Mouse (Mus musculus) adrenal gland, postnatal 14 days (tissue): ENCODE results near the gene Olfr1425. TPM values are rescaled to one million over a fixed set of nuclear protein-coding genes. Genes with fewer than 3 reads are reported as not detected.
"Not testable (repeated sequence)": the region's sequence is repeated elsewhere in the genome, so short reads cannot be mapped to it uniquely, and the experiment has no call there.

Source experiments
- DNase-seq: peaks from one replicate; pipeline ENCODE4 v3.0.0; 2021; ENCODE audit warnings: mixed read lengths
- long read RNA-seq, 2 experiments: library from polyadenylated mRNA; stranded (forward); transcript quantifications; one replicate each; pipeline ENCODE4 v2.0.0; 2021
- total RNA-seq: library from RNA; stranded (reverse); gene quantifications from 2 replicates; pipeline ENCODE4 v1.2.3, GENCODE M21; 2021

The Olfr1425 gene
- not detected in 2 replicates for total RNA-seq
- long read RNA-seq, experiment 1: 0 reads
- long read RNA-seq, experiment 2: 0 reads

DNA sequence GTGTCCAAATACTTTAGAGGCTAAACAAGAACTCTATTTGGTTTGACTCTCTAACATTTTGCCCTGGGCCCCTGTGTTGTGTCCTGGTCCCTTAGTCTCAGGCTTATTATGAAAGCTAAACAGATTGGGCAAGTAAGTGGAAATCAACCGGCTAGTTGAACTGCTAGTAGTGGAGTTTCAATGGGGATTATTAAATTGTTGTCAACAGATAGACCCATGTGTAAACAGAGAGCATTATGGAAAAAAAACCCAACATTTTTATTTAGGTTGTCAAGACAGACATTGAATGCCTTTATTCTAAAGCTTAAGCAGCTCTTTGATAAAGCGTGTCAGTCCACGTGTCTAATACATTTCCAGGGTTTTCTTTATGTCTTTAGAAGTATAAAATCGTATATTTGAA lies at the start of gene Olfr1425:
Olfr1425 (minus strand) TSS at position 101 of the 400 bp plus-strand sequence.
- not testable (repeated sequence) for DNase-seq

GRCm38 (mm10) chr19:12123103-12123502 lies 45.6 kb upstream of the Olfr1425 start, which contains the start of gene Olfr76:
TSS of gene Olfr76 (minus strand) at chr19:12123203.
- DNase-seq: no peak

DNA sequence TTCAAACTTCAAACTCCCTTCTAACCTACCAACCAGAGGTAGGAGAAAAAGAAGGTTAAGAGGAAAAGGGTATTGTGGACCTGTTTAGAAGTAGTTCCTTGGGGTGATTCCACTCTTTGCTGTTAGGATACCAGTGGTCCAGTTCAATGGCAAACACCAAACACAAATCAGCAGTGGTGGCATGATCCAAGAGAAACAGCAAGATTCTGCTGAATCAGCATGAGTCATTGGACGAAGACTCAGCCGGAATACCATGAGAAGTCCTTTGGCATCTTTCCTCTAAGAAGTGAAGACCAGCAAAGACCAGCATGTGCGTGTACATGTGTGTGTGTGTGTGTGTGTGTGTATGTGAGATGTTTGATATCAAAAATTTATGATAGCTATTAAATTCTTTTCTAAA lies 38.9 kb upstream of the Olfr1425 start:
- no peak for DNase-seq

DNA sequence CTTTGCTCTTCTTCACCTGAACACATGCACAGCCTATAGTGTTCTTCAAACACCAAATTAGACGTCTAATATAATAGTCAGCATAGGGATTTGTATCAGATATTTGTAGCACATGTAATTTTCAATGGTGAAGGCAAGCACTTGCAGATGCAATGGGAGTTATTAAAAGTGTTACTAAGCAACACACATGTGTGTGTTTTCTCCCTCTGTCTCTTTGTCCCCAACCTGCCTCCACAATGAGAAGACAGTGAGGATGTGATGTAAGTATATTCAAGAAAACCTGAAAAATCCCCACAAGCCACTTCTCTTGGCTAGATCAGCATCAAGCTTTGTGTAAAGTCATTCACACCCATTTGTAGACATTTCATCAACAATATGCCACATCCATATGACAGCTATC lies 38.3 kb upstream of the Olfr1425 start, which contains the start of gene Olfr1428:
Olfr1428 (minus strand) TSS at position 101 of the 400 bp plus-strand sequence.
- no peak for DNase-seq

DNA sequence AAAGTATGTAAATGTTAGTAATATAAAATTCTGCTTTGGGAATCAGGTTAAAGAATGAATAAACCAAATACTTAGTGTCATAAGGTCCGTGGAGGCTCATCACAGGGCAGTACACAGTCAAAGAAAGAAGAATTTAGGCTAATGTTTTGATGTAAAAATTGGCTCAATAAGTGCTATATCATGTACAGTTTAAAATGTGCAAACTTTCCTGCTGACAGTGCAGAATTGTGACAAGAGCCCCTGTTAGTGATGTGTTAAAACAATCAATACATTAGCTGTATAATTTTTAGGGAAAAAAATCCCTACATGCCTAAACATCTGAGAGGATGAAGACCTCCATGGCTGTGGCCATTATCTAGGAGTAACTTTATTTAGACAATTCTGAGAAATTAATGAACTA lies 36.3 kb upstream of the Olfr1425 start:
- DNase-seq: no peak

- DNase-seq: no peak
Observed at GRCm38 (mm10) chr19:12104541-12104940, 27.0 kb upstream of the Olfr1425 start.

GRCm38 (mm10) chr19:12103234-12103633 lies 25.7 kb upstream of the Olfr1425 start, which contains the start of gene Olfr1427:
TSS of gene Olfr1427 (minus strand) at chr19:12103334.
- no peak for DNase-seq

GRCm38 (mm10) chr19:12091913-12092312 lies 14.4 kb upstream of the Olfr1425 start, which contains the start of gene Olfr1426:
TSS of gene Olfr1426 (minus strand) at chr19:12092013.
- DNase-seq: no peak

- DNase-seq: not testable (repeated sequence)
Observed at GRCm38 (mm10) chr19:12069546-12069945, 8.0 kb downstream of the Olfr1425 start.

GRCm38 (mm10) chr19:12067806-12068205 lies 9.7 kb downstream of the Olfr1425 start:
- not testable (repeated sequence) for DNase-seq

DNA sequence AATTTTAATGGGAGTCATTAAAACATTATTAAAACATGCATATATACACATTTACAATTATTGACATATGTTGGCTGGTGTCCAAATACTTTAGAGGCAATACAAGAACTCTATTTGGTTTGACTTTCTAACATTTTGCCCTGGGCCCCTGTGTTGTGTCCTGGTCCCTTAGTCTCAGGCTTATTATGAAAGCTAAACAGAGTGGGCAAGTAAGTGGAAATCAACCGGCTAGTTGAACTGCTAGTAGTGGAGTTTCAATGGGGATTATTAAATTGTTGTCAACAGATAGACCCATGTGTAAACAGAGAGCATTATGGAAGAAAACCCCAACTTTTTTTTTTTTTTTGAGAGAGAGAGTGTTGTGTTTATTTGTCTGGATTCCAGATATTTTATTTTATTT lies 14.9 kb downstream of the Olfr1425 start, which contains the start of gene Olfr1424:
Olfr1424 (minus strand) TSS at position 101 of the 400 bp plus-strand sequence.
- DNase-seq: not testable (repeated sequence)

- DNase-seq: no peak
Observed at GRCm38 (mm10) chr19:12043163-12043562, 34.4 kb downstream of the Olfr1425 start.

DNA sequence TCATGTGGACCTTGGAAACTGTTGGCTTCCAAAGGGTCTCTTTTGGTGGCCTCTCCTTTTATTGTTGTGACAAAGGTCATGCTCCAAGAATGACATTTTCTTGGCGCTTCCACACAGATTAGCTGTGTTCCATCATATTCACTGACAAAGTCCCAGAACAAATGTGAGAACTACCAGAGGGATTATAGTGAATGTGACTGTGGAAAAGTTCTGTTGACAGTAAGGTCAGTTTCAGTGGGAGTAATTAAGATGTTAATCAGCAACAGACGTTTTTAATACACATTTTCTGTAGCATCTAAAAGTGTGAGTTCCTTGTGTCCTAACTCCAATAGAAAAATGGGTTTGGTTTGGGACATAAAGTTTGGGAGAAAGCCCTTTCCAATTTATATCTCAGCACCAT lies 36.3 kb downstream of the Olfr1425 start, which contains the start of gene Olfr1423:
Olfr1423 (minus strand) TSS at position 101 of the 400 bp plus-strand sequence.
- DNase-seq: no peak

- DNase-seq: no peak
Observed at GRCm38 (mm10) chr19:12037727-12038126, 39.8 kb downstream of the Olfr1425 start.

DNA sequence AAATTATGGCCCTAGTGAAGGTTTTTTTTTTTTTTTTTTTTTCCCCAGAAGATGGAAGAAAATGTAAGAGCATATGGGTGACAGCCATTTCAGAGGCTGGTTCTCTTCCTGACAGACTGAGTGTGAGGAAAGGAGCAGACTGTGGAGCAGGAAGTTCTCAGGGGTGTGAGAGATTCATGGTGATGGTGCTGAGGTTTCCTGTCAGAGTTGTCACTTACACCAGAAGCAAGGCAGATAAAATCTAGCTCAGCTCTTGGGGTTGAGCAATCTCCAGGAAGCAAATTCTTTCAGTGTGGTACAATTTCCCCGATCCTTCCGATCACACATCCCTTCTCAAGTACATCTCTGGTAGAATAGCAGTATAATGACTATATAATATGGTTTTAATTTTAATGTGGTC lies 50.9 kb downstream of the Olfr1425 start:
- no peak for DNase-seq

DNA sequence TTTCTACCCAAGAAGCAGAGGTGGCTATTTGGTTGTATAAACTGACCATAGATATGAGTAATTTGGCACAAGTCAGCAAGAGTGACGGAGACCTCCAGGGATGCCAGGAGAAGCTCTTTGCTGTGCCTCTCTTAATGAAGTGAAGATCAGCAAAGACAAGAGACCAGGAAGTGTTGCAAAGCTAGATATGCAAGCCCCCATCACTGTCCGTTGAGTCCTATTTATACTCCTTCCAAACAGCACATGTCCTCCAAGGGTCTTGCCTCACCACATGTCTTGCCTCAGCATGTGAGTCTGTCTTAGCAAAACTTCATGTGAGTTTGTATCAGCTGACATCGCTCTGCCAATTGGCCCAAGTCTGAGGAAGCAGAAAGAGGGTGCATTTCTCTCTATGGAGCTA lies 52.2 kb downstream of the Olfr1425 start:
- DNase-seq: no peak

DNA sequence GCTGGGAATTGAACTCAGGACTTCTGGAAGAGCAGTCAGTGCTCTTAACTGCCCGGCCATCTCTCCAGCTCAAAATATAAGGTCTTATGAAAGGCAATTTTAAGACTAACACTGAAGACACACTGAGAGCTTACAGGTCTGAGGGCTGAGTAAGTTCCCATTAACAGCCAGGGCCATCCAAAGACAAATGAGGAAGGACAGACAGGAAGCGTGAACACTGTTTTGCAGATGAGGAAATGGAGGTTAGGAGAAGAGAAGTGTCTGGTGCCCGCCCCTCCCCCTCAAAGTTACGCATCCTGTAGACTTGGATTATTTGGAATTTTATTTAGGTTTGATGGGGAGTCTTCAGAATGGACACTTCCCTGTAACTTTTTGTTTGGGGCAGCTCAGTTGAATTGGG lies 53.4 kb downstream of the Olfr1425 start:
- no peak for DNase-seq

Other genes starting within 250 kb of the Olfr1425 start
- not detected in 2 replicates for gene Olfr1417, start 238.5 kb downstream of the Olfr1425 start, total RNA-seq
- gene Olfr1418, start 216.7 kb downstream of the Olfr1425 start, total RNA-seq: not detected in 2 replicates
- not detected in 2 replicates for gene Olfr1419, start 202.6 kb downstream of the Olfr1425 start, total RNA-seq
- gene Olfr1420, start 191.2 kb downstream of the Olfr1425 start, total RNA-seq: not detected in 2 replicates
- gene Patl1, start 165.3 kb downstream of the Olfr1425 start, total RNA-seq: 30.2 and 31.7 TPM in 2 replicates
- 63.9 and 65.6 TPM in 2 replicates for gene Osbp, start 111.8 kb downstream of the Olfr1425 start, total RNA-seq
- not detected in 2 replicates for gene Olfr1423, start 36.4 kb downstream of the Olfr1425 start, total RNA-seq
- gene Olfr1424, start 15.0 kb downstream of the Olfr1425 start, total RNA-seq: not detected in 2 replicates
- gene Olfr1426, start 14.3 kb upstream of the Olfr1425 start, total RNA-seq: not detected in 2 replicates
- not detected in 2 replicates for gene Olfr1427, start 25.6 kb upstream of the Olfr1425 start, total RNA-seq
- gene Olfr1428, start 38.2 kb upstream of the Olfr1425 start, total RNA-seq: not detected in 2 replicates
- not detected in 2 replicates for gene Olfr76, start 45.5 kb upstream of the Olfr1425 start, total RNA-seq
- gene Olfr1555-ps1, start 92.4 kb upstream of the Olfr1425 start, total RNA-seq: not detected in 2 replicates
- gene Olfr1431, start 122.9 kb upstream of the Olfr1425 start, total RNA-seq: not detected in 2 replicates
- not detected in 2 replicates for gene Olfr1432, start 154.9 kb upstream of the Olfr1425 start, total RNA-seq
- not detected in 2 replicates for gene Olfr262, start 163.9 kb upstream of the Olfr1425 start, total RNA-seq
- gene Olfr235, start 183.3 kb upstream of the Olfr1425 start, total RNA-seq: not detected in 2 replicates
- not detected in 2 replicates for gene Olfr1434, start 202.1 kb upstream of the Olfr1425 start, total RNA-seq
- gene Olfr1436, start 221.4 kb upstream of the Olfr1425 start, total RNA-seq: not detected in 2 replicates
- gene Olfr1437, start 247.4 kb upstream of the Olfr1425 start, total RNA-seq: not detected in 2 replicates